Mouse (Mus musculus): ENCODE results near the gene Fcgr3.

GRCm38 (mm10) chr1:171016676-171017356 lies 47.9 kb downstream of the Fcgr3 start:
- TF ChIP-seq CTCF (IDR thresholded peaks at IDR 0.05) (no peak), EP300 (IDR thresholded peaks at IDR 0.05; ENCODE audit: insufficient read depth, low read depth, low read length) (no peak)
